Mouse (Mus musculus) heart, postnatal 0 days (tissue): Measurements from ENCODE around the gene Dennd4a.

Experiments used
- CTCF ChIP-seq: IDR thresholded peaks from 2 replicates; pipeline ENCODE4 v1.5.1; 2016; ENCODE audit warnings: antibody characterized with exemption, control low read depth, low read depth
- EP300 ChIP-seq: IDR thresholded peaks from 2 replicates; pipeline ENCODE4 v1.6.1; 2016; ENCODE audit warnings: antibody characterized with exemption, low read depth

DNA sequence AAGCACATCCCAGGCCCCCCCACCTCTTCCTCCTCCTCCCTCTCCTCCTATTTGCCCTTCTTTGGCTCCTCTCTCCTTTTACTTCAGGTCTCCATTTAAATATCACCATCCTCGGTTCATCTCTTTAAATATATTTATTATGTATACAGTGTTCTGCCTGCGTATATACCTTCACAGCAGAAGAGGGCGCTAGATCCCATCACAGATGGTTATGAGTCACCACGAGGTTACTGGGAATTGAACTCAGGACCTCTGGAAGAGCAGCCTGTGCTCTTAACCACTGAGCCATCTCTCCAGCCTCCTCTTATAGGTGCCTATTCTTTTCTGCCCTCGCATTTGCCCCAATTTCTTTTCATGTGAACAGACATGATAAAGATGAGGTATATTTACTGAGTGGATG, 126.4 kb downstream of the Dennd4a start:
- no peak for TF ChIP-seq EP300
- TF ChIP-seq CTCF, result no peak
